Mouse (Mus musculus) layer of hippocampus, adult 18-20 months (tissue): ENCODE results near the gene Tulp2. TPM values are rescaled to one million over a fixed set of nuclear protein-coding genes. Genes with fewer than 3 reads are reported as not detected.
A peak's percentile ranks its signal among the peaks of the same experiment; 100 is the strongest.
"Not testable (repeated sequence)": the region's sequence is repeated elsewhere in the genome, so short reads cannot be mapped to it uniquely, and the experiment has no call there.

Experiments used
- DNase-seq, 2 experiments: peaks; one replicate each; pipeline ENCODE4 v3.0.0; 2022; ENCODE audit warnings: low spot score in 2 of 2
- total RNA-seq, 2 experiments: library from RNA; stranded (reverse); gene quantifications; 2 replicates each; pipeline ENCODE4 v1.2.3; 2021

Gene Tulp2
- total RNA-seq, 2 experiments from 2014 or later: 0.20 TPM; not detected in 1

- no peak for DNase-seq
Observed at GRCm38 (mm10) chr7:45520605-45521004, 38.9 kb downstream of the Tulp2 start.

GRCm38 (mm10) chr7:45521728-45522184 lies 40.1 kb downstream of the Tulp2 start:
- DNase-seq: peak; percentile 85 to 94

- DNase-seq: no peak
Observed at GRCm38 (mm10) chr7:45522194-45522752, 40.6 kb downstream of the Tulp2 start.

GRCm38 (mm10) chr7:45522957-45523676 lies 41.4 kb downstream of the Tulp2 start:
- no peak for DNase-seq

- DNase-seq: no peak
Observed at GRCm38 (mm10) chr7:45523678-45524170, 42.0 kb downstream of the Tulp2 start.

GRCm38 (mm10) chr7:45524841-45525621 lies 43.4 kb downstream of the Tulp2 start:
- no peak for DNase-seq

- DNase-seq: peak; percentile 87 to 97
Observed at GRCm38 (mm10) chr7:45525809-45526473, 44.3 kb downstream of the Tulp2 start, which contains the start of the genes Ppp1r15a and Plekha4. TSS of gene Ppp1r15a (minus strand) at chr7:45526268. TSS of gene Plekha4 (plus strand) at chr7:45526330.

- DNase-seq: no peak
Observed at GRCm38 (mm10) chr7:45526474-45527120, 44.9 kb downstream of the Tulp2 start.

- not testable (repeated sequence) for DNase-seq
Observed at GRCm38 (mm10) chr7:45527169-45527568, 45.5 kb downstream of the Tulp2 start.

- no peak for DNase-seq
Observed at GRCm38 (mm10) chr7:45529461-45529860, 47.8 kb downstream of the Tulp2 start.

- DNase-seq: no peak
Observed at GRCm38 (mm10) chr7:45530643-45531042, 49.0 kb downstream of the Tulp2 start.

- no peak for DNase-seq
Observed at GRCm38 (mm10) chr7:45535676-45536075, 54.0 kb downstream of the Tulp2 start.

- DNase-seq: no peak
Observed at GRCm38 (mm10) chr7:45537602-45538001, 55.9 kb downstream of the Tulp2 start.

- peak in 1 of 2 experiments; percentile 81 for DNase-seq
Observed at GRCm38 (mm10) chr7:45538163-45539041, 56.7 kb downstream of the Tulp2 start.

- DNase-seq: no peak
Observed at GRCm38 (mm10) chr7:45539095-45539494, 57.4 kb downstream of the Tulp2 start.

GRCm38 (mm10) chr7:45540213-45540612 lies 58.5 kb downstream of the Tulp2 start:
- no peak for DNase-seq

- no peak for DNase-seq
Observed at GRCm38 (mm10) chr7:45544525-45544924, 62.8 kb downstream of the Tulp2 start.

- no peak for DNase-seq
Observed at GRCm38 (mm10) chr7:45549641-45550436, 68.2 kb downstream of the Tulp2 start.
